Mouse (Mus musculus): Measurements from ENCODE around the gene Ripor2.

GRCm38 (mm10) chr13:24561391-24561790 lies 20.6 kb upstream of the Ripor2 start:
- TF ChIP-seq TAL1 (IDR thresholded peaks at IDR 0.05; ENCODE audit: low read length): no peak
- no peak for TF ChIP-seq GATA1 (IDR thresholded peaks at IDR 0.05; ENCODE audit: low read length)

All from erythroblast, embryonic 14.5 days (primary cell).